Mouse (Mus musculus): ENCODE results near the gene Ifitm6. TPM values are rescaled to one million over a fixed set of nuclear protein-coding genes. Genes with fewer than 3 reads are reported as not detected.

The Ifitm6 gene
- polyA plus RNA-seq, 1 experiment = 4.4 TPM

- H3K4me2 ChIP-seq (ENCODE audit: low read depth) = no peak overlapping the region
- no peaks in the 10 kb centered on the region for H3K79me2 ChIP-seq (ENCODE audit: control insufficient read depth, insufficient read depth)
- no peaks in the 10 kb centered on the region for H3K36me3 ChIP-seq (ENCODE audit: control insufficient read depth, insufficient read depth)
- H3ac ChIP-seq (ENCODE audit: control insufficient read depth, insufficient read length) = no peak overlapping the region
- TF ChIP-seq POLR2AphosphoS2 (IDR thresholded peaks at IDR 0.05; ENCODE audit: insufficient read length, low read depth) = no peak
- TF ChIP-seq MYOD1 (IDR thresholded peaks at IDR 0.05; ENCODE audit: control insufficient read depth in 1 of 3, insufficient read length in 2 of 3, low read depth in 2 of 3) = no peak
- no peak for TF ChIP-seq USF1 (IDR thresholded peaks at IDR 0.05; ENCODE audit: low read depth)
- no peak for TF ChIP-seq REST (IDR thresholded peaks at IDR 0.05; ENCODE audit: insufficient read depth, insufficient read length)
- TF ChIP-seq POLR2A (IDR thresholded peaks at IDR 0.05; ENCODE audit: insufficient read length, low read depth) = no peak
- TF ChIP-seq MAX (IDR thresholded peaks at IDR 0.05; ENCODE audit: low read depth) = no peak
- no peak for TF ChIP-seq SRF (IDR thresholded peaks at IDR 0.05; ENCODE audit: control insufficient read depth, insufficient read length, low read depth)
- TF ChIP-seq CEBPB (IDR thresholded peaks at IDR 0.05; ENCODE audit: insufficient read depth, poor library complexity, severe bottlenecking) = no peak
- no peak for TF ChIP-seq TCF3 (IDR thresholded peaks at IDR 0.05; ENCODE audit: insufficient read length, low read depth)
- TF ChIP-seq MYOG (IDR thresholded peaks at IDR 0.05; ENCODE audit: control insufficient read depth in 1 of 3, insufficient read depth in 1 of 3, insufficient read length in 2 of 3, low read depth in 2 of 3) = no peak
- no peak for TF ChIP-seq E2F4 (IDR thresholded peaks at IDR 0.05; ENCODE audit: insufficient read depth)
- no peak for TF ChIP-seq TCF12 (IDR thresholded peaks at IDR 0.05; ENCODE audit: insufficient read depth, poor library complexity, severe bottlenecking)
- H3K4me3 ChIP-seq = no peak overlapping the region
- no peaks in the 10 kb centered on the region for H3K27me3 ChIP-seq (ENCODE audit: control insufficient read depth, insufficient read depth, insufficient read length)
Measured at GRCm38 (mm10) chr7:141019028-141019427, 1.3 kb upstream of the Ifitm6 start.

GRCm38 (mm10) chr7:141016707-141017697, 722 bp downstream of the Ifitm6 start:
- Histone ChIP-seq H3K36me3 (ENCODE audit: control insufficient read depth, insufficient read depth) (no peaks in the 10 kb centered on the region), H3K4me2 (ENCODE audit: low read depth) (peak overlapping the region; percentile 64), H3ac (ENCODE audit: control insufficient read depth, insufficient read length) (no peak overlapping the region), H3K79me2 (ENCODE audit: control insufficient read depth, insufficient read depth) (no peaks in the 10 kb centered on the region), H3K4me3 (no peak overlapping the region), H3K27me3 (ENCODE audit: control insufficient read depth, insufficient read depth, insufficient read length) (no peaks in the 10 kb centered on the region)
- TF ChIP-seq MAX (IDR thresholded peaks at IDR 0.05; ENCODE audit: low read depth) (no peak), CEBPB (IDR thresholded peaks at IDR 0.05; ENCODE audit: insufficient read depth, poor library complexity, severe bottlenecking) (peak; percentile 75)

- Histone ChIP-seq H3ac (ENCODE audit: control insufficient read depth, insufficient read length) (no peak overlapping the region), H3K27me3 (ENCODE audit: control insufficient read depth, insufficient read depth, insufficient read length) (no peaks in the 10 kb centered on the region), H3K36me3 (ENCODE audit: control insufficient read depth, insufficient read depth) (no peaks in the 10 kb centered on the region), H3K4me3 (peak overlapping the region; percentile 82), H3K4me2 (ENCODE audit: low read depth) (peak overlapping the region; percentile 98), H3K79me2 (ENCODE audit: control insufficient read depth, insufficient read depth) (peaks cover 12% of the 10 kb centered on the region)
- TF ChIP-seq MYOD1 (IDR thresholded peaks at IDR 0.05; ENCODE audit: control insufficient read depth in 1 of 3, insufficient read length in 2 of 3, low read depth in 2 of 3) (peak in 2 of 3 experiments; percentile 60 to 85), TCF3 (IDR thresholded peaks at IDR 0.05; ENCODE audit: insufficient read length, low read depth) (no peak), E2F4 (IDR thresholded peaks at IDR 0.05; ENCODE audit: insufficient read depth) (no peak), POLR2AphosphoS2 (IDR thresholded peaks at IDR 0.05; ENCODE audit: insufficient read length, low read depth) (no peak), MAX (IDR thresholded peaks at IDR 0.05; ENCODE audit: low read depth) (no peak), MYOG (IDR thresholded peaks at IDR 0.05; ENCODE audit: control insufficient read depth in 1 of 3, insufficient read depth in 1 of 3, insufficient read length in 2 of 3, low read depth in 2 of 3) (peak in 1 of 3 experiments; percentile 76), REST (IDR thresholded peaks at IDR 0.05; ENCODE audit: insufficient read depth, insufficient read length) (no peak), CEBPB (IDR thresholded peaks at IDR 0.05; ENCODE audit: insufficient read depth, poor library complexity, severe bottlenecking) (no peak), TCF12 (IDR thresholded peaks at IDR 0.05; ENCODE audit: insufficient read depth, poor library complexity, severe bottlenecking) (no peak)
Measured at GRCm38 (mm10) chr7:141011238-141011770, 6.4 kb downstream of the Ifitm6 start.

GRCm38 (mm10) chr7:141010593-141010992, 7.1 kb downstream of the Ifitm6 start, which contains the start of gene Ifitm3:
Gene Ifitm3 (minus strand): TSS chr7:141010770.
- H3K27me3 ChIP-seq (ENCODE audit: control insufficient read depth, insufficient read depth, insufficient read length) = no peaks in the 10 kb centered on the region
- TF ChIP-seq E2F4 (IDR thresholded peaks at IDR 0.05; ENCODE audit: insufficient read depth) (no peak), POLR2A (IDR thresholded peaks at IDR 0.05; ENCODE audit: insufficient read length, low read depth) (peak; percentile 77), POLR2AphosphoS2 (IDR thresholded peaks at IDR 0.05; ENCODE audit: insufficient read length, low read depth) (peak; percentile 82)
- H3K79me2 ChIP-seq (ENCODE audit: control insufficient read depth, insufficient read depth) = peaks cover 12% of the 10 kb centered on the region
- H3K4me2 ChIP-seq (ENCODE audit: low read depth) = peak within 1 kb of the TSS; percentile 98
- peak within 1 kb of the TSS; percentile 28 for H3ac ChIP-seq (ENCODE audit: control insufficient read depth, insufficient read length)
- no peaks in the 10 kb centered on the region for H3K36me3 ChIP-seq (ENCODE audit: control insufficient read depth, insufficient read depth)
- H3K4me3 ChIP-seq = peak within 1 kb of the TSS; percentile 82

GRCm38 (mm10) chr7:141009665-141010064, 8.1 kb downstream of the Ifitm6 start:
- H3K27me3 ChIP-seq (ENCODE audit: control insufficient read depth, insufficient read depth, insufficient read length) = no peaks in the 10 kb centered on the region
- TF ChIP-seq SRF (IDR thresholded peaks at IDR 0.05; ENCODE audit: control insufficient read depth, insufficient read length, low read depth) (no peak), MYOG (IDR thresholded peaks at IDR 0.05; ENCODE audit: control insufficient read depth in 1 of 3, insufficient read depth in 1 of 3, insufficient read length in 2 of 3, low read depth in 2 of 3) (no peak), USF1 (IDR thresholded peaks at IDR 0.05; ENCODE audit: low read depth) (no peak), POLR2A (IDR thresholded peaks at IDR 0.05; ENCODE audit: insufficient read length, low read depth) (peak; percentile 33), REST (IDR thresholded peaks at IDR 0.05; ENCODE audit: insufficient read depth, insufficient read length) (no peak), MYOD1 (IDR thresholded peaks at IDR 0.05; ENCODE audit: control insufficient read depth in 1 of 3, insufficient read length in 2 of 3, low read depth in 2 of 3) (no peak), TCF3 (IDR thresholded peaks at IDR 0.05; ENCODE audit: insufficient read length, low read depth) (no peak), E2F4 (IDR thresholded peaks at IDR 0.05; ENCODE audit: insufficient read depth) (no peak), TCF12 (IDR thresholded peaks at IDR 0.05; ENCODE audit: insufficient read depth, poor library complexity, severe bottlenecking) (no peak), POLR2AphosphoS2 (IDR thresholded peaks at IDR 0.05; ENCODE audit: insufficient read length, low read depth) (peak; percentile 48), CEBPB (IDR thresholded peaks at IDR 0.05; ENCODE audit: insufficient read depth, poor library complexity, severe bottlenecking) (no peak), MAX (IDR thresholded peaks at IDR 0.05; ENCODE audit: low read depth) (no peak)

More at GRCm38 (mm10) chr7:141009665-141010064, 8.1 kb downstream of the Ifitm6 start:
- peak overlapping the region; percentile 28 for H3ac ChIP-seq (ENCODE audit: control insufficient read depth, insufficient read length)
- peaks cover 12% of the 10 kb centered on the region for H3K79me2 ChIP-seq (ENCODE audit: control insufficient read depth, insufficient read depth)
- H3K36me3 ChIP-seq (ENCODE audit: control insufficient read depth, insufficient read depth) = no peaks in the 10 kb centered on the region
- H3K4me2 ChIP-seq (ENCODE audit: low read depth) = peak overlapping the region; percentile 98
- peak overlapping the region; percentile 82 for H3K4me3 ChIP-seq
